Mouse (Mus musculus) gastrocnemius, adult 2 months (tissue): Measurements from ENCODE around the gene Grk4. TPM values are rescaled to one million over a fixed set of nuclear protein-coding genes. Genes with fewer than 3 reads are reported as not detected.

Experiments used
- DNase-seq: peaks from one replicate; pipeline ENCODE4 v3.0.0; 2022
- H3K27ac ChIP-seq: fragments of 200-600 bp; 2 replicates; pipeline ENCODE4 v1.8.1; 2022; ENCODE audit warnings: mild to moderate bottlenecking
- H3K4me3 ChIP-seq: fragments of 200-600 bp; 2 replicates; pipeline ENCODE4 v1.8.1; 2022; ENCODE audit warnings: mild to moderate bottlenecking, moderate library complexity
- CTCF ChIP-seq: fragments of 200-600 bp; IDR thresholded peaks from 2 replicates; pipeline ENCODE4 v1.8.1; 2022; ENCODE audit warnings: antibody characterized with exemption, mild to moderate bottlenecking, moderate library complexity
- intact Hi-C: fragments of 180-260 bp; cut with DNase I; formaldehyde crosslinking; loops from one replicate; pipeline ENCODE4 v1.15.1; 2025
- microRNA-seq: library from miRNA; unstranded; fragments of <30 nt; microRNA quantifications from one replicate; pipeline ENCODE4 v1.2.0, GENCODE M21; 2021
- total RNA-seq, 2 experiments: library from RNA; stranded (reverse); gene quantifications; 2 replicates each; pipeline ENCODE4 v1.2.3; 2021

Grk4 gene
- total RNA-seq, 2 experiments from 2014 or later, result 1.0 to 4.2 TPM

GRCm38 (mm10) chr5:34730255-34730654 is 70.1 kb downstream of the Grk4 start:
- no peak overlapping the region for H3K27ac ChIP-seq
- intact Hi-C loops, result no loop called here
- DNase-seq, result no peak
- no peak overlapping the region for H3K4me3 ChIP-seq
- no peak for TF ChIP-seq CTCF

- Histone ChIP-seq H3K4me3 (no peak overlapping the region), H3K27ac (no peak overlapping the region)
- intact Hi-C loops, result no loop called here
- TF ChIP-seq CTCF, result no peak
- DNase-seq, result no peak
Measured at GRCm38 (mm10) chr5:34751477-34751876, 91.3 kb downstream of the Grk4 start.

- no peak overlapping the region for H3K27ac ChIP-seq
- intact Hi-C loops, result no loop called here
- H3K4me3 ChIP-seq, result no peak overlapping the region
- DNase-seq, result no peak
- TF ChIP-seq CTCF, result no peak
Measured at GRCm38 (mm10) chr5:34758762-34759161, 98.6 kb downstream of the Grk4 start.

- intact Hi-C loops, result loop anchor here (2.0 kb wide), 1 partner anchor 100 kb away; the partner anchor contains the start of genes Grk4 and Nop14
- H3K4me3 ChIP-seq, result peak overlapping the region; percentile 94
- peak overlapping the region; percentile 88 for H3K27ac ChIP-seq
- peak; percentile 27 for DNase-seq
- no peak for TF ChIP-seq CTCF
Measured at GRCm38 (mm10) chr5:34760850-34761508, 100.8 kb downstream of the Grk4 start.

GRCm38 (mm10) chr5:34761509-34761908 is 101.3 kb downstream of the Grk4 start, which contains the start of gene Htt:
Htt (plus strand) TSS chr5:34761740.
- H3K27ac ChIP-seq, result peak within 1 kb of the TSS; percentile 88
- DNase-seq, result peak; percentile 98
- no peak for TF ChIP-seq CTCF
- intact Hi-C loops, result loop anchor here (2.0 kb wide), 1 partner anchor 101 kb away; the partner anchor contains the start of genes Grk4 and Nop14
- peak within 1 kb of the TSS; percentile 94 for H3K4me3 ChIP-seq

GRCm38 (mm10) chr5:34761934-34762611 is 101.9 kb downstream of the Grk4 start:
- Histone ChIP-seq H3K4me3 (peak overlapping the region; percentile 94), H3K27ac (peak overlapping the region; percentile 88)
- no peak for TF ChIP-seq CTCF
- intact Hi-C loops, result loop anchor here (2.0 kb wide), 1 partner anchor 101 kb away; the partner anchor contains the start of genes Grk4 and Nop14
- DNase-seq, result peak; percentile 46

GRCm38 (mm10) chr5:34771818-34772217 is 111.6 kb downstream of the Grk4 start:
- intact Hi-C loops, result no loop called here
- H3K4me3 ChIP-seq, result no peak overlapping the region
- TF ChIP-seq CTCF, result no peak
- DNase-seq, result no peak
- no peak overlapping the region for H3K27ac ChIP-seq

GRCm38 (mm10) chr5:34772696-34773245 is 112.6 kb downstream of the Grk4 start:
- no peak for DNase-seq
- no peak for TF ChIP-seq CTCF
- Histone ChIP-seq H3K27ac (no peak overlapping the region), H3K4me3 (no peak overlapping the region)
- intact Hi-C loops, result no loop called here

GRCm38 (mm10) chr5:34773392-34773791 is 113.2 kb downstream of the Grk4 start:
- no peak for TF ChIP-seq CTCF
- no peak for DNase-seq
- intact Hi-C loops, result no loop called here
- Histone ChIP-seq H3K27ac (no peak overlapping the region), H3K4me3 (no peak overlapping the region)

GRCm38 (mm10) chr5:34785027-34785426 is 124.8 kb downstream of the Grk4 start:
- Histone ChIP-seq H3K27ac (no peak overlapping the region), H3K4me3 (no peak overlapping the region)
- intact Hi-C loops, result no loop called here
- DNase-seq, result no peak
- TF ChIP-seq CTCF, result no peak

GRCm38 (mm10) chr5:34791141-34791540 is 131.0 kb downstream of the Grk4 start:
- no peak overlapping the region for H3K27ac ChIP-seq
- intact Hi-C loops, result no loop called here
- no peak for TF ChIP-seq CTCF
- DNase-seq, result no peak
- no peak overlapping the region for H3K4me3 ChIP-seq

GRCm38 (mm10) chr5:34800292-34800953 is 140.2 kb downstream of the Grk4 start:
- no peak for TF ChIP-seq CTCF
- Histone ChIP-seq H3K4me3 (no peak overlapping the region), H3K27ac (no peak overlapping the region)
- DNase-seq, result no peak
- intact Hi-C loops, result no loop called here

Small RNA genes lying within 50 kb of the gene (microRNA-seq; reads per million reads assigned to microRNA genes)
- not detected for gene Mir467g

Other genes starting within 250 kb of the Grk4 start
- gene Tnip2, start 146.4 kb upstream of the Grk4 start, total RNA-seq, result 1 to 10 TPM; 2.3 to 3.0 TPM
- 1 to 10 TPM in 1 of 2 experiments, under 1 TPM in 1; 0.98 to 7.7 TPM for gene Sh3bp2, start 134.5 kb upstream of the Grk4 start, total RNA-seq
- gene Add1, start 86.7 kb upstream of the Grk4 start, total RNA-seq, result 10 to 100 TPM; 72.3 to 74.9 TPM
- gene Mfsd10, start 23.2 kb upstream of the Grk4 start, total RNA-seq, result 1 to 10 TPM; 4.2 to 6.4 TPM
- gene Nop14, start 231 bp upstream of the Grk4 start, total RNA-seq, result 10 to 100 TPM; 14.6 to 15.2 TPM
- 1 to 10 TPM; 7.2 to 9.9 TPM for gene Htt, start 101.4 kb downstream of the Grk4 start, total RNA-seq
- gene Msantd1, start 247.6 kb downstream of the Grk4 start, total RNA-seq, result 1 to 10 TPM in 1 of 2 experiments, under 1 TPM in 1; 0.33 to 1.1 TPM